Mouse (Mus musculus) NIH3T3 (cell line): ENCODE measurements at regions not wholly inside any gene's neighbourhood (a gene's known extent, or its start where the extent isn't known, plus 50 kb on each side); places are given as distances from the start of the nearest gene placed in this dataset.
"Not testable (repeated sequence)": the region's sequence is repeated elsewhere in the genome, so short reads cannot be mapped to it uniquely, and the experiment has no call there.

Experiments
- DNase-seq: peaks from one replicate; pipeline ENCODE4 v3.0.0-alpha.2; 2012; ENCODE audit warnings: low read depth

DNA sequence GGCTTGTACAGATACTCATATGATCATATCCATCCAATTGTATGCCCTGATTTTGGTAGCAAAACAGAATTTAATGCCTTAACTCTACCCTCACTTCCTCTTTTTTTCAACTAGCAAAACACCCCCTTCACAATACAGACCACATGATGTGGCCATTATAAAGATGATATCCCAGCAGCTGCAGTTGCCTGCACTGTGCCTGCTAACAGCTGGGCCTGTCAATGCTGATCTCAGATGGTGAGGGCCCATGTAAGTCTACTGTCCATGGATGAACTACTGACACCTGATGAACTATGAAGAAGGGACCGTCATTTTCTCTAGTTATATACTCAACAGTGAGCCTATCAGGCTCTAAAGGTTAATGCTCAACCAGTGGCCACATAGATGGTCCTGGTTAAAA is 191.8 kb upstream of the Fmr1 start:
- no peak for DNase-seq

DNA sequence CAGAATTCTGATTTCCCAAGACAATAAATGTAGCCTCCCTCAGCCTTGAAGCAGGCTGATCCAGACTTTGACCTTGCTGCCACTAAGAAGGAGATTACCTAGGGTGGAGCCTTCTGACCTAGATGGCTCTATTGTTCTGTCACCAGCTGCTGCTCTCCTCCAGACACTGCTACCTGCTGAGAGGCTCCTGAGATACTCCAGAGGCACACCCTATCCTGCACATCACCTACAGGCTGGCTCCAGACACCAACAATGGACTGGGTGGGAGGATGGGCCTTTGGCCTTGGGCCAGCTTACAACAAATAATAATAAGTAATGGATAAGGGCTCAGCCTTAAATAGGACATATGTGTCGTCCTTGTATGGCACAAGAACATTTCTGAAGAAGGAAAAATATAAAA is 186.3 kb upstream of the Fmr1 start:
- not testable (repeated sequence) for DNase-seq

DNA sequence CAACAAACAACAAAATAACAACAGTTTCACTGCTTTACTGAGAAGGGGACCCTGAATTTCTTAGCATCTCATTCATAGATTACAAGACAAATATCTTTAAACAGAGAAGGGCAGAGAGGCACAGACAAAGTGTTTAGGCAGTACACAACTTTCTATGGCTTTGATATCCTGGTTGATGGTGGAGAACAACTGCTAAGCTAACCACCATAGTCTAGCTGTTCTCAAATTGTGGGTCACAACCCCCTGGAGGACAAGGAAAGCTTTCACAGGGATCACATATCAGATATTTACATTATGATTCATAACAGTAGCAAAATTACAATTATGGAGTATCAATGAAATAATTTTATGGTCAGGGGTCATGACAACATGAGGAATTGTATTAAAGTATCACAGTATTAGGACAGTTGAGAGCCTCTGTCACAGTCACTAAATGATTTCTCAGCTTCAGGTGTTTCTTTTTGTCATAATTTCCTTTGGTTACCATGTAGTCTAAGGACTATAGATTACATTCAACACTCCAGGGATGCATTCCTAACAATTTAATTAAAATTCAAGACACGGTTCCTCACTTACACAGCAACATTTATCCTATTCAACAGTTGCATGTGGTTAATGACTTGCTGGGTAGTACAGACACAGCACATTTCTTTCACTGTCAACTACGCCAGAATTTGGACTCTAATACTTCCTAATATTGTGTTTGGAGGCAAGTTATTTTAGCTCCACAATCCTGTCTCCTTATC is 183.8 kb upstream of the Fmr1 start:
- DNase-seq, result peak; percentile 7

DNA sequence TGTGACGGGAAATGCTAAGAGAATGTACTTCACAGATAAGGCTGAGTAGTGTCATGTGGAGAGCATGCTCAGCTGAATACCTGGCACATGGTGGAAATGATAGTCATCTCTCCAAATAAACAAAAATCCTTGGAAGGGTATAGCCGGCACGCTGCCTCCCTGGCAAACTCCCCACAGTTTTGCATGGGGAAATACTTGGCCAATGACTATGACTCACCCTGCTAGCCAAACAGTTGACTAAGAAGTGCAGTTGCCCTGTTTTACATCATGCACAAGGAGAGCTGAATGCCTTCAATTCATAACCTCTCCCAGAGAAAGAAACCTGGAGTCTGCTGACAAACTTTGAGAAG is 183.2 kb upstream of the Fmr1 start:
- peak; percentile 92 for DNase-seq

DNA sequence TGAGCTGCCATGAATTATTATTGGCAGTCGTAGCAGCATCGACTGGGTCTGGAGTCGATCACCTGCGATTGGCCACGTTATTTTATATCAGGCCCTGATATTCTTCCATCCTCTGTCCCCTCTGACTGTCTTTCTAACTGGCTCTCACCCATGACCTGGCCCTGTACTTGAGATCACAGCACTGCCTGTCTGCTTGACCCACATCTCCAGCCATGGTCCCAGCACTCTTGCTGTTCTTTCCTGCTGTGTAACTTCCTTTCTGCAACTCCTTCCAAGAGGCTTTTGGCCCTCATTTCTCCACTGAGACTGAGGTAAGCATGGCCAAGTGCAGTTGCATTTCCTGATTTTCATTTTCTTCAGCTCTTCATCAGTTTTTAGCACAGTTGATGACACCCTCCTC is 182.6 kb upstream of the Fmr1 start:
- peak; percentile 17 for DNase-seq

DNA sequence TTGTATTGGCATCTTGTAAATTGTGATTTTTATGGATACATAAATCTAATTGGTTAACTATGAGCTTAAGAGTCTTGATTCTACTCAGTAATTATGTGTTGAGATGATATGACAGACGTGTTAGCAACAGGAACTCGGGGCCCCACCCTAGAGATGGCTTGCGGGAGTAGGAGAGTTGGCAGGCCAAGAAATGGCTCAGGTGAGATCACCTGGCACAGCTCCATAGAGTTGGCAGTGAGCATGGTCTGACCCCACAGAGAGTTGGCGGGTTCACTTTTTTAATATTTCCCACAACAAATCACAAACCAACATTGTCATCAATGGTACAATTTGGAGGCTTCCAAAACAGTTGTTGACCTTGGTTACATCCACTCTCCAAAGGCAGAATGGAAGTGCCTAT is 180.5 kb upstream of the Fmr1 start:
- no peak for DNase-seq

DNA sequence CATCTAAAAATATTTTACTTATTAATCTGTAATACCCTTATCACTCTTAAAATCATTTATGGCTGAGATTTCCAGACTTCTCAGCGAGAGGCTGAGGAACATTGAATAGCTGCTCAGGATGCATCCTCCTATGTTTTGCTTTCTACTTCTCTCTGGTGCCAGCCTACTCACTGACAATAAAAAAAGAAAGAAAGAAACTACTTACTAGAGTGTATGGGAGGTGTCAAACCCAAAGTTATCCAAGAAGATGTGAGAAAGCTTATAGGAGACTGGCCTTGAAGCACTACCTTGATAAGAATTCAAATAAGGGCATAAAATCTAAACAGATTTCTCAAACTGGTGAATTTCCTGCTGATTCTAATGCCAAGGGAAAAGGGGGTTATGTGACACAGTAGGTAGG is 175.4 kb upstream of the Fmr1 start:
- DNase-seq, result no peak

DNA sequence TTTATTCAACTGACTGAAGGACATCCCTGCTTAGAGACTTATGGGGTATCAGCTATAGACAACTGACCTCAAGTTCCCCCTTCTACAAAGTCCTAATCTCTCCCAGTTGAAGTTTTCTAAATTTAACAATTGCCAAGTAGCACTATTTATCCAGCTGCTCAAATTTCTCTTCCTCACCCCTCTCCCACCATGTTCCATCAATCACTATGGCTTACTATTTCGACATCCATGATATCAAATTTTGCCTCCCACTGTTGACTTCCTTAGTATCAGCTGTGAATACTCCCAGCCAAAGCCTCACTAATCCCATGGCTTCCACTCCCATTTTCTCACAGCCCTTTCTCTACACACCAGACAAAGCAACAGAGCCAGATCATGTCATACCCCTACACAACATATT is 170.7 kb upstream of the Fmr1 start:
- DNase-seq, result peak; percentile 34

DNA sequence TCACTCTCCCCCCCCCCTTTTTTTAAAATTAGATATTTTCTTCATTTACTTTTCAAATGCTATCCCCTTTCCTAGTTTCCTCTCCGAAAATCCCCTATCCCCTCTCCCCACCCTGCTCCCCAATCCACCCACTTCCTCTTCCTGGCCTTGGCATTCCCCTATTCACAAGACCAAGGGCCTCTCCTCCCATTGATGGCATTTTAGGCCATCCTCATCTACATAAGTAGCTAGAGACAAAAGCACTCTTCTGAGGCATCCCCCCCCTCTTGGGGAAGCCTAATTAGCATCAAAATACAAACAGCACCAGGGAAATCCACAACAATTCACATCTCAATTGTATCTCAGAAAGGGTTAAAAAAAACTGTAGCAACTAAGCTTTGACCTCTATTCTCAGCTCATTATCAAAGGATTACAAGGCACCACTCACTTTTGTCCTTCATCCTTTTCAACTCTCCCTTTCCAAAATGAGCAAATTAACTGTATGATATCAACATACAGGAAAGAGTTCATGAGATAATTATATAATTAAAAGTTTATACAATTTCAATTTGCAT is 166.1 kb upstream of the Fmr1 start:
- no peak for DNase-seq

DNA sequence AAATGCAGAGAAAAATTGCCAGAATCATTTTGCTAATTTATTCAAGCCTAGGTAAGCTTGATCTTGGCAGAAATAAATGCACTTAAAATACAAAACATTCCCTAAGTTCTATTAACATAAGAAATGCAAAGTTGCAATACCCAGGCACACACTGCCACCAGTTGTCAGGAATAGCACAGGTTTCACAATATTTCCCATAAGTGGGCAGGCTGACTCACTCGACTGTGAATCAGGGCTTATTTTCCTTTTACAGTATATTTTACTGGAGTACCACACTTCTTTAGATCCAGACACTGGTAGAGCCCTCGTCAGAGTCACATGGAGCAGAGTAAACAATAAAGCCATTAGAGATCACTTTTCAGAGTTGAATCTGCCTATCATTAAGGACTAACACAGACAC is 131.8 kb upstream of the Fmr1 start:
- peak; percentile 78 for DNase-seq

DNA sequence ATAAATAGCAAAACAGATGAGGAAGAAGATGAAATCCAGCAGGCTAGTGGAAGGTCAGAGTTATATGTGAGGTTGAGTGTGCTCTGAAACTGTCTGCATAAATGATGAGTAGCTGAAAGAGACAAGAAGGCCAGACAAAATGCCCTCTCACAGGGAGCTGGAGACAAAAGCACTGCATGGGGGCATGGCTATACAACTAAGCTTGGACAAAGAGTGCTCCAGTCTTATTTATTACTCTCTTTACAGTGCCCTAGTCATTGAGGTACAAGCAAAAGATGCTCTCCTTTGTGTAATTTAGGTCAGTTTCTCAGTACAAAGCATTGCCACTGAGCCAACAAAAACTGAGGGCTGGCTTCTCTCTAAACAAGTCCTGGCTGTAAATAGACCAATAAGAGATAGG is 124.3 kb upstream of the Fmr1 start:
- no peak for DNase-seq

DNA sequence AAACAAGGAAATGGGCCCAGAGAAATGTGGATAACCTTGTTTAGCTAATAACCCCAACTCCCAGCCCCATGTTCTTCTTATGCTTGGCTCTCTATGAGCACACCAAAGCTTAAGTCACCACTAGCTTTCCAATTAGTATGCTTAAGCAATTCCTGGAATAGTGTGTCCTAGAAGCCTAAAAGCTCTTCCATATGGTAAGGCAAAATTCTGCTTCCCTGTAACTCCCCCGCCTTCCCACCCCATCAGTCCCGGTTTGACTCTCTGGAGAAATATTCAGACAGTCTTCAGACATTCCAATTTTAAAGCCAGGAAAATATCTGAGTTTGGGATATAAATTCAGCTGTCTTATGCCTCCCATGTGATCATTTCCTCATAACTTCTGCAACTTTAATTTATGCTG is 120.6 kb upstream of the Fmr1 start:
- peak; percentile 3 for DNase-seq

DNA sequence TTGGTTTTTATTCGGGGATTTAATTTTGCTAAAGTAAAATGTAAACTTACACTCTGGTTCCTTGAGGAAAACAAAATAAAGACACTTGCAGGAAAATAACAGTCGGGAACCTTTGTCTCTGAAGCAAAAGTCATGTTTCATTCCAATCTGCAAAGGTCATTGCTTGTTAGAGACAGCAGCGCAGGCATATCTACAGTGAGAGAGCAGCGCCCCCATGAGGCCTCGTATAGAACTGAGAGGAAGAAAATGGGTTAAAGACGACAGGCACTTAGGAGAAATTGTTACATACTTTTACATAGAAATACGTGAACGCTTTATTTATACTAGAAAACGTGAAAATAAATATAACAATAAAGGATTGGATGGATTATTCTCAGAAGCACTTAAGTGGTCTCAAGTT is 93.1 kb upstream of the Fmr1 start:
- peak; percentile 85 for DNase-seq

DNA sequence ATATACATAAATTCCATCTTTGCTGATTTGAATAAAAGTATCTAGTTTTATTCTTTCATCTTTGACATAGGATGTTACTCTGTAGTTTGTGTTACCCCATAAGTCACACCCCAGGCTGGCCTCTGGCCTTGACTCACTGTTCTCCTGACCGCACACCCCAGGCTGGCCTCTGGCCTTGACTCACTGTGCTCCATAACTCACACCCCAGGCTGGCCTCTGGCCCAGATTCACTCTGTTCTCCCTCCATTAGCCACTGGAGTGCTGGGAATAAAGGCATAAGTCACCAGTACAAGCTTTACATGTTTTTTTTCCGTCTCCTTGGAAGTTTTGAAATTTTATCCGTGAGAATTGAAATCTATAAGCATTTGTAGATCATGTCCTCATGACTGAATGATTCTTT is 56.2 kb upstream of the Fmr1 start:
- DNase-seq, result peak; percentile 38
